Mouse (Mus musculus): ENCODE results near the gene Pmf1. TPM values are rescaled to one million over a fixed set of nuclear protein-coding genes. Genes with fewer than 3 reads are reported as not detected.

Pmf1 gene
- polyA plus RNA-seq, 2 experiments from 2014 or later, result 62.7 to 63.7 TPM

GRCm38 (mm10) chr3:88350732-88351131 is 59.4 kb downstream of the Pmf1 start:
- ATAC-seq, result no peak

Other genes with a start within 250 kb of the Pmf1 start
- gene Rhbg, start 155.6 kb downstream of the Pmf1 start, polyA plus RNA-seq (2017; shearing (Covaris generic)), result not detected
- gene Gm38392, start 123.1 kb downstream of the Pmf1 start, polyA plus RNA-seq (2017; shearing (Covaris generic)), result not detected
- gene Tsacc, start 113.3 kb downstream of the Pmf1 start, polyA plus RNA-seq (2017; shearing (Covaris generic)), result 1 to 10 TPM; 2.7 to 7.4 TPM
- 100 to 1,000 TPM; 180 to 209 TPM for gene Cct3, start 113.2 kb downstream of the Pmf1 start, polyA plus RNA-seq (2017; shearing (Covaris generic))
- gene Glmp, start 85.3 kb downstream of the Pmf1 start, polyA plus RNA-seq (2017; shearing (Covaris generic)), result 100 to 1,000 TPM; 356 to 375 TPM
- gene Tmem79, start 74.2 kb downstream of the Pmf1 start, polyA plus RNA-seq (2017; shearing (Covaris generic)), result 1 to 10 TPM in 1 of 2 experiments, under 1 TPM in 1; 0.78 to 1.3 TPM
- gene Smg5, start 74.1 kb downstream of the Pmf1 start, polyA plus RNA-seq (2017; shearing (Covaris generic)), result 10 to 100 TPM; 30.2 to 50.2 TPM
- gene Paqr6, start 45.7 kb downstream of the Pmf1 start, polyA plus RNA-seq (2017; shearing (Covaris generic)), result not detected
- not detected for gene Bglap3, start 37.6 kb downstream of the Pmf1 start, polyA plus RNA-seq (2017; shearing (Covaris generic))
- not detected for gene Bglap2, start 31.6 kb downstream of the Pmf1 start, polyA plus RNA-seq (2017; shearing (Covaris generic))
- gene Bglap, start 25.9 kb downstream of the Pmf1 start, polyA plus RNA-seq (2017; shearing (Covaris generic)), result not detected
- 10 to 100 TPM; 12.8 to 16.7 TPM for gene Slc25a44, start 14.8 kb upstream of the Pmf1 start, polyA plus RNA-seq (2017; shearing (Covaris generic))
- 10 to 100 TPM; 31.5 to 44.8 TPM for gene Sema4a, start 50.9 kb upstream of the Pmf1 start, polyA plus RNA-seq (2017; shearing (Covaris generic))
- 1 to 10 TPM; 4.6 to 6.4 TPM for gene Lmna, start 99.6 kb upstream of the Pmf1 start, polyA plus RNA-seq (2017; shearing (Covaris generic))
- under 1 TPM; 0.10 to 0.81 TPM for gene Mex3a, start 122.1 kb upstream of the Pmf1 start, polyA plus RNA-seq (2017; shearing (Covaris generic))
- not detected for gene Rab25, start 138.0 kb upstream of the Pmf1 start, polyA plus RNA-seq (2017; shearing (Covaris generic))
- 100 to 1,000 TPM; 132 to 197 TPM for gene Lamtor2, start 142.7 kb upstream of the Pmf1 start, polyA plus RNA-seq (2017; shearing (Covaris generic))
- 10 to 100 TPM; 10.9 to 14.0 TPM for gene Ubqln4, start 143.4 kb upstream of the Pmf1 start, polyA plus RNA-seq (2017; shearing (Covaris generic))
- gene Ssr2, start 165.5 kb upstream of the Pmf1 start, polyA plus RNA-seq (2017; shearing (Covaris generic)), result 100 to 1,000 TPM; 163 to 193 TPM
- gene Arhgef2, start 195.6 kb upstream of the Pmf1 start, polyA plus RNA-seq (2017; shearing (Covaris generic)), result 10 to 100 TPM; 45.7 to 54.0 TPM
- gene Rxfp4, start 242.8 kb upstream of the Pmf1 start, polyA plus RNA-seq (2017; shearing (Covaris generic)), result not detected